Mouse (Mus musculus) heart, adult 2 months (tissue): Measurements from ENCODE around the gene Cdh4.

Source experiments
- CTCF ChIP-seq: fragments of 200-600 bp; IDR thresholded peaks from 2 replicates; pipeline ENCODE4 v1.8.1; 2022; ENCODE audit warnings: antibody characterized with exemption, mild to moderate bottlenecking, moderate library complexity
- EP300 ChIP-seq: fragments of 200-500 bp; IDR thresholded peaks from 2 replicates; pipeline ENCODE4 v1.6.1; 2011; ENCODE audit warnings: low read depth, low read length, control low read depth; ENCODE audit not compliant: insufficient read depth
- POLR2A ChIP-seq: fragments of 200-500 bp; IDR thresholded peaks from 2 replicates; pipeline ENCODE4 v1.6.1; 2011; ENCODE audit warnings: mild to moderate bottlenecking, low read depth, low read length, control low read depth; ENCODE audit not compliant: insufficient read depth

DNA sequence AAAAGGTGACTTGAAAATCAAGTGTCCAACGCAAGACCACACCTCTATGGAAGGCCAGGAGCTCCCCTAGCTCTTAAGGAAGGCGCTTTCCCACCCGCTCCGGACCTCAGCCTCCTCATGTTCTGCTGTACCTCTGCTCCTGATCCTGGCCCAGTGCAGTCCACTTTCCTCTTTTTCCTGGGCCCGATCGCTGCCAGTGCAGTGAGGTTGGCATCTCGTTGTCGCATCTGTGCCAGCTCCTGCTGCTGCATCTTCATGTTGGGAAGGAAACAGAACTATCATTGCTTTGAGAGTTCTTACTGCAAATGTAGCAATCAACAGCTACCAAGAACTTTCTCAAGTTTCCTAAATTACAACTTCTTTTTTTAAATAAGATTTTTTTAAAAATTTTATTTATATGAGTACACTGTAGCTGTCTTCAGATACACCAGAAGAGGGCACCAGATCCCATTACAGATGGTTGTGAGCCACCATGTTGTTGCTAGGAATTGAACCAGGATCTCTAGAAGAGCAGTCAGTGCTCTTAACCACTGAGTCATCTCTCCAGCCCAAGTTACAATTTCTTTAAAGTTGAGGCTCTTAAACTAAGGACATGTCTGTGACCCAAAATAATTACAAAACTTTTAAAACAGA is 478.9 kb downstream of the Cdh4 start:
- TF ChIP-seq CTCF (peak; percentile 56), POLR2A (no peak), EP300 (no peak)
